Comparison of ENCODE assay signal across 8 mouse cellular contexts in genomic region chr12:84193642-84194399, GRCm38 (mm10). TPM values are rescaled to one million over a fixed set of nuclear protein-coding genes. Genes with fewer than 3 reads are reported as not detected.
DNase-seq lines count a peak whose midpoint lies in the region; ATAC-seq lines count a peak whose summit lies in the region.

No protein-coding gene starts in this region.

- H3K9ac ChIP-seq in heart, embryonic 13.5 days, result peak overlapping the region; percentile 96
- H3K9ac ChIP-seq in liver, embryonic 12.5 days, result peak overlapping the region; percentile 99

- peak overlapping the region; percentile 83 for H3K4me3 ChIP-seq in heart, embryonic 13.5 days
- peak overlapping the region; percentile 87 for H3K4me3 ChIP-seq in liver, embryonic 12.5 days

- H3K27ac ChIP-seq in heart, embryonic 13.5 days (replicated peaks), result peak overlapping the region; percentile 99
- H3K27ac ChIP-seq in liver, embryonic 12.5 days, result peak overlapping the region; percentile 98

- peak; percentile 89 for ATAC-seq in CD4-positive, CD25-positive, alpha-beta regulatory T cell, adult 4 months
- peak; percentile 67; the same call in 1 of the 2 replicates for ATAC-seq in heart, embryonic 13.5 days (ENCODE audit: extremely low read depth, insufficient number of reproducible peaks, low FRiP score, low TSS enrichment)
- ATAC-seq in liver, embryonic 12.5 days, result peak; percentile 84

- H3K4me2 ChIP-seq in heart, embryonic 13.5 days, result peak overlapping the region; percentile 98
- peak overlapping the region; percentile 99 for H3K4me2 ChIP-seq in liver, embryonic 12.5 days

- no peaks in the 10 kb centered on the region for H3K9me3 ChIP-seq in heart, embryonic 13.5 days
- no peaks in the 10 kb centered on the region for H3K9me3 ChIP-seq in liver, embryonic 12.5 days (replicated peaks)

- under 1% methylated on average over 49 of the region's 49 CpGs for WGBS in heart, embryonic 13.5 days
- WGBS in liver, embryonic 12.5 days (ENCODE audit: insufficient replicate concordance), result 0% methylated on average over 48 of the region's 49 CpGs

- no peaks in the 10 kb centered on the region for H3K36me3 ChIP-seq in heart, embryonic 13.5 days
- peaks cover 17% of the 10 kb centered on the region for H3K36me3 ChIP-seq in liver, embryonic 12.5 days
- no peaks in the 10 kb centered on the region; the same call in 1 of the 2 replicates for H3K36me3 ChIP-seq in splenic B cell, adult 2 months (ENCODE audit: control insufficient read depth, insufficient read depth, low read length, poor library complexity, severe bottlenecking)

- peak; percentile 75 for DNase-seq in c-Kit-negative CD71-positive TER-119-positive erythroid progenitor cells, embryonic 14.5 days (ENCODE audit: low read depth, low spot score)
- DNase-seq in fat pad, adult 2 months (ENCODE audit: extremely low read depth, low read depth, low spot score), result peak; percentile 90
- peak; percentile 96 for DNase-seq in kidney, postnatal 10 days
- DNase-seq in naive thymus-derived CD4-positive, alpha-beta T cell, adult 2 months (ENCODE audit: low read depth), result peak; percentile 96
- DNase-seq in splenic B cell, adult 2 months (ENCODE audit: low read depth, low spot score), result peak; percentile 96

- no peaks in the 10 kb centered on the region for H3K27me3 ChIP-seq in heart, embryonic 13.5 days (replicated peaks)
- no peaks in the 10 kb centered on the region for H3K27me3 ChIP-seq in liver, embryonic 12.5 days (replicated peaks)
- no peaks in the 10 kb centered on the region; the same call in 1 of the 2 replicates for H3K27me3 ChIP-seq in splenic B cell, adult 2 months (ENCODE audit: control insufficient read depth, insufficient read depth, low read length, poor library complexity, severe bottlenecking)

- peaks cover 84% of the 10 kb centered on the region for H3K4me1 ChIP-seq in heart, embryonic 13.5 days
- peaks cover 85% of the 10 kb centered on the region for H3K4me1 ChIP-seq in liver, embryonic 12.5 days

RNA-seq across cellular contexts. Expression of gene Elmsan1, which starts 24.9 kb away (rescaled TPM):
- polyA plus RNA-seq in CD4-positive, CD25-positive, alpha-beta regulatory T cell, adult 4 months (2017; shearing (Covaris generic)), result 1 to 10 TPM; 7.3 to 8.2 TPM
- polyA plus RNA-seq in heart, embryonic 13.5 days (2015; fragmentation: Nextera tagmentation; extraction: Ambion mirVana), result 6.8 and 7.3 TPM in 2 replicates
- 6.9 and 8.0 TPM in 2 replicates for polyA plus RNA-seq in liver, embryonic 12.5 days (2016; fragmentation: Nextera tagmentation; extraction: Ambion mirVana)

RNA-seq across cellular contexts. Expression of gene Pnma1, which starts 45.5 kb away (rescaled TPM):
- not detected for polyA plus RNA-seq in CD4-positive, CD25-positive, alpha-beta regulatory T cell, adult 4 months (2017; shearing (Covaris generic))
- polyA plus RNA-seq in heart, embryonic 13.5 days (2015; fragmentation: Nextera tagmentation; extraction: Ambion mirVana), result 0.48 and 0.65 TPM in 2 replicates
- polyA plus RNA-seq in liver, embryonic 12.5 days (2016; fragmentation: Nextera tagmentation; extraction: Ambion mirVana), result 0.08 and 0.20 TPM in 2 replicates

Comparison
In these comparisons a context has a peak if more than half of its experiments do, and no peak if none do; other contexts are left out.
1. Peak in every context shown above with its lines: DNase-seq, ATAC-seq, H3K4me3 ChIP-seq and H3K27ac ChIP-seq.